ENCODE assay signal across 16 mouse cellular contexts in genomic region chr3:123973806-123974576, GRCm38 (mm10).
A peak's percentile ranks its signal among the peaks of the same experiment; 100 is the strongest.
DNase-seq lines count a peak whose midpoint lies in the region; TF ChIP-seq lines count a peak whose summit lies in the region.
"Had no signal": no experiment of that assay in that cellular context is flagged by ENCODE, and none has a peak within 500 bp of the region (broad histone marks: within the 10 kb centered on the region; RNA-seq: fewer than 3 reads in every experiment).

No protein-coding gene starts in this region.

- no peaks in the 10 kb centered on the region for H3K4me1 ChIP-seq in CH12.LX (ENCODE audit: control insufficient read depth in 1 of 2, insufficient read depth in 2 of 2)
- H3K4me1 ChIP-seq: embryonic facial prominence, embryonic 12.5 days; heart, embryonic 12.5 days; limb, embryonic 10.5 days; midbrain, embryonic 12.5 days; stomach, embryonic 15.5 days had no signal

- 0 out of 2 replicates have a peak overlapping the region, but pooled peaks have one; percentile 7 for H3K4me2 ChIP-seq in CH12.LX (ENCODE audit: insufficient read depth, low read depth, poor library complexity, severe bottlenecking)
- H3K4me2 ChIP-seq: embryonic facial prominence, embryonic 12.5 days; heart, embryonic 12.5 days; midbrain, embryonic 12.5 days; stomach, embryonic 15.5 days had no signal

- no peak for TF ChIP-seq CTCF in CH12.LX (conservative IDR thresholded peaks at IDR 0.05 in 1 of 2, IDR thresholded peaks at IDR 0.05 in 1 of 2; ENCODE audit: low read depth in 2 of 2, low read length in 2 of 2)
- no peak for TF ChIP-seq CTCF in brain, embryonic 14.5 days (IDR thresholded peaks at IDR 0.05; ENCODE audit: borderline replicate concordance, extremely low read depth, insufficient read depth, insufficient read length)

- no peak for TF ChIP-seq EP300 in CH12.LX (IDR thresholded peaks at IDR 0.05; ENCODE audit: low read length)

- in situ Hi-C loops in CH12.LX (cut with MboI; ENCODE audit: low pct_ligation_motif_present, low pct_unique_long_range_greater_than_20kb, low sequenced_read_pairs) = no loop called here

- no peak overlapping the region for H3K27ac ChIP-seq in CH12.LX (ENCODE audit: insufficient read depth, low read depth)
- H3K27ac ChIP-seq: embryonic facial prominence, embryonic 12.5 days; limb, embryonic 10.5 days; liver, embryonic 14.5 days; midbrain, embryonic 12.5 days; stomach, embryonic 15.5 days had no signal

- no peak overlapping the region for H3K9ac ChIP-seq in CH12.LX (ENCODE audit: insufficient read depth, low read depth)
- H3K9ac ChIP-seq: embryonic facial prominence, embryonic 12.5 days; heart, embryonic 12.5 days; liver, embryonic 14.5 days; midbrain, embryonic 12.5 days; stomach, embryonic 15.5 days had no signal

- no peaks in the 10 kb centered on the region for H3K36me3 ChIP-seq in CH12.LX (replicated peaks in 1 of 2; ENCODE audit: control insufficient read depth in 1 of 2, insufficient read depth in 1 of 2, low read length in 1 of 2)
- H3K36me3 ChIP-seq: embryonic facial prominence, embryonic 12.5 days; heart, embryonic 12.5 days; limb, embryonic 10.5 days; midbrain, embryonic 12.5 days; stomach, embryonic 15.5 days had no signal

- dilution Hi-C loops in CH12.LX (cut with MboI; ENCODE audit: extremely low pct_ligation_motif_present, extremely low pct_unique_long_range_greater_than_20kb, low sequenced_read_pairs) = no loop called here

- peaks cover 2% of the 10 kb centered on the region for H3K9me3 ChIP-seq in CH12.LX (replicated peaks; ENCODE audit: low read length)
- H3K9me3 ChIP-seq: embryonic facial prominence, embryonic 12.5 days; heart, embryonic 12.5 days; limb, embryonic 10.5 days; midbrain, embryonic 12.5 days; stomach, embryonic 15.5 days had no signal

- DNase-seq in layer of hippocampus, adult 11-12 months (ENCODE audit: low spot score) = peak; percentile 11
- DNase-seq in layer of hippocampus, postnatal 14 days (ENCODE audit: low spot score in 2 of 2) = no peak
- DNase-seq in CH12.LX (ENCODE audit: extremely low read depth) = no peak
- DNase-seq in brain, embryonic 14.5 days (ENCODE audit: low read depth) = peak; percentile 69
- DNase-seq in cerebellum, postnatal 25 days = peak; percentile 96 to 98
- DNase-seq in kidney, adult 18-20 months = no peak
- no peak for DNase-seq in urinary bladder, postnatal 10 days (ENCODE audit: low spot score)
- DNase-seq: gastrocnemius, postnatal 14 days; lung, postnatal 14 days; thymus, postnatal 4 days had no signal

- H3K4me3 ChIP-seq in CH12.LX (replicated peaks in 1 of 3; ENCODE audit: low read depth in 2 of 3, low read length in 2 of 3, poor library complexity in 1 of 3) = no peak overlapping the region
- H3K4me3 ChIP-seq: embryonic facial prominence, embryonic 12.5 days; heart, embryonic 12.5 days; limb, embryonic 10.5 days; midbrain, embryonic 12.5 days; stomach, embryonic 15.5 days had no signal

- no peak for TF ChIP-seq RAD21 in CH12.LX (IDR thresholded peaks at IDR 0.05; ENCODE audit: low read depth, low read length)

- H3K27me3 ChIP-seq in CH12.LX (replicated peaks) = no peaks in the 10 kb centered on the region
- H3K27me3 ChIP-seq: embryonic facial prominence, embryonic 12.5 days; heart, embryonic 12.5 days; midbrain, embryonic 12.5 days; stomach, embryonic 15.5 days had no signal

- no peaks in the 10 kb centered on the region for H3K79me2 ChIP-seq in CH12.LX (replicated peaks; ENCODE audit: control insufficient read depth, extremely low read depth, insufficient read depth, poor library complexity, severe bottlenecking)

- TF ChIP-seq POLR2A in CH12.LX (IDR thresholded peaks at IDR 0.05; ENCODE audit: low read depth, low read length) = no peak
- TF ChIP-seq POLR2A in brain, embryonic 14.5 days (IDR thresholded peaks at IDR 0.05; ENCODE audit: borderline replicate concordance, extremely low read depth, insufficient read depth, insufficient read length, poor library complexity, severe bottlenecking) = no peak

TF ChIP-seq in CH12.LX, 34 proteins besides CTCF, POLR2A, EP300 and RAD21:
- TF ChIP-seq E2F4 (IDR thresholded peaks at IDR 0.05; ENCODE audit: insufficient replicate concordance, low read depth, low read length) (no peak), NELFE (IDR thresholded peaks at IDR 0.05; ENCODE audit: low read depth, low read length) (no peak), ZMIZ1 (IDR thresholded peaks at IDR 0.05; ENCODE audit: low read depth, low read length) (no peak), MEF2A (IDR thresholded peaks at IDR 0.05; ENCODE audit: borderline replicate concordance, low read depth, low read length) (no peak), MAFK (IDR thresholded peaks at IDR 0.05; ENCODE audit: insufficient replicate concordance, low read length) (no peak), CHD2 (IDR thresholded peaks at IDR 0.05; ENCODE audit: low read length) (no peak), GABPA (IDR thresholded peaks at IDR 0.05; ENCODE audit: insufficient replicate concordance, low read depth, low read length) (no peak), RCOR1 (conservative IDR thresholded peaks at IDR 0.05; ENCODE audit: low read depth, low read length) (no peak), SMC3 (IDR thresholded peaks at IDR 0.05; ENCODE audit: low read depth, low read length) (no peak), BHLHE40 (IDR thresholded peaks at IDR 0.05; ENCODE audit: low read depth, low read length) (no peak)

Comparison
In these comparisons a context has a peak if more than half of its experiments do, and no peak if none do; other contexts are left out.
1. DNase-seq: peak in layer of hippocampus, adult 11-12 months (single experiment), brain, embryonic 14.5 days (single experiment) and cerebellum, postnatal 25 days (2 of 2); none in layer of hippocampus, postnatal 14 days (0 of 2), CH12.LX (single experiment), kidney, adult 18-20 months (single experiment) and urinary bladder, postnatal 10 days (single experiment).